Mouse (Mus musculus): ENCODE measurements around the gene Ap4m1.

Ap4m1 gene

DNA sequence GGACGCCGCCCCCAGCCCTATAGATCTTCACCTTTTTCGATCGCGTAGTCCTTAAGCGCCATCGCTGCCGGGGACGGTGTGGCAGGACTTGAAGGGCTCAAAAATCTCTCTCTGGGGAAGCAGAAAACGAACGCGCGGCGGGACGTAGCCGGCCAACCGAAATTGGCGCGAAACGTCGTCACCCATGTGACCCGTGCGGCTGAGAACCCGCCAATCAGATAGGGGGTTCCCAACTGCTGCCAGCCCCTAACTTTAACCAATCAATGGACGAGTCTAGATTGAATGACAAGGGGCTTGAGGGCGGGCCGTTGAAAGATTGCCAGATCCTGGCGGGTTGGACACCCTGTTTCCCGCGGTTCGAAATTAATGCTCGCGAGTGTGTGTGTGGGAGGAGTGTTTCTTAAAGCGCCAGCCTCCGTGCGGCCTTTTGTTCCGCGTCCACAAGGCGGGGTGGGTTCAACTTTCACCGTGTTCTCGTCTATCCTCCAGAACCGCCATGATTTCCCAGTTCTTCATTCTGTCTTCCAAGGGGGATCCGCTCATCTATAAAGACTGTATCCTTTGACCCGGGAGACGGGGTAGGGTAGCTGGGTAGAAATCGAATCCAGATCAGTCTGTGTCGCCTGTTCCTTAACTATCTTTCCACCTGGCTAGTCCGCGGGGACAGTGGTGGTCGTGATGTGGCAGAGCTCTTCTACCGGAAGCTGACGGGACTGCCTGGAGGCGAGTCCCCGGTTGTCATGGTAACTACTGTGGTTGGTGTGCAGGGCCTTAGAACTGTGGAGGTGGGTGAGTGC lies at the start of gene Ap4m1, which contains the start of gene Mcm7:
Gene Ap4m1, plus strand, starts transcription at position 308 of the 797 bp plus-strand sequence.
Gene Mcm7, minus strand, starts transcription at position 728 of the 797 bp plus-strand sequence.
- DNase-seq = peak; percentile 99

DNA sequence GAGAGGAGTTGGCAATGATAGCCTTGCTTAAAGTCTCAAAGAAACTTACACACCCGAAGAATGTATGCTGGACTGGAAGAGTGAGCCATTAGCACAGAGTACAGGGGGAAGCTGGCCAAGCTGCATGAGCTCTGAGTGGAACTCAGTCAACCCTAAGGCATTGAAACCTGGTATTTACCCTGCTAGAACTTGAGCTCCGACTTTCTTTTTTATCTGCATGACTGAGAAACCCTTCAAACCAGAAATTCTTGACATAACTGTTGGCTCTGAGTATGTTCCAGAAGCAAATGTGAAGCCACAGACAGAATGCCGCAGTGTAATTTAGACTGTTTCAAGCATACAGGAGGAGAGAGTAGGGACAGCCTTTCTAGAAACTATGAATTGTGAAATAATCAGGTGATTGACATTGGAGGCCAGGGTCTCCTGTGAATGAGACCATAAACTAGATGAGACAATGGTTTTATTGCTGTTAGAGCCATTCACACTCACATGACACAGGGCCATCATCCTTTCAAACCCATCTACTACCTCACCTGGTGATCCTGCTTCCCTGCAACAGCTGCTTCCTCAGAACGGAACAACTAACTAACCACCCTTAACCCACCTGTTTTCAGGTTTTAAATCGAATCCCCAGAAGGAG lies 39.3 kb upstream of the Ap4m1 start:
- no peak for DNase-seq

DNA sequence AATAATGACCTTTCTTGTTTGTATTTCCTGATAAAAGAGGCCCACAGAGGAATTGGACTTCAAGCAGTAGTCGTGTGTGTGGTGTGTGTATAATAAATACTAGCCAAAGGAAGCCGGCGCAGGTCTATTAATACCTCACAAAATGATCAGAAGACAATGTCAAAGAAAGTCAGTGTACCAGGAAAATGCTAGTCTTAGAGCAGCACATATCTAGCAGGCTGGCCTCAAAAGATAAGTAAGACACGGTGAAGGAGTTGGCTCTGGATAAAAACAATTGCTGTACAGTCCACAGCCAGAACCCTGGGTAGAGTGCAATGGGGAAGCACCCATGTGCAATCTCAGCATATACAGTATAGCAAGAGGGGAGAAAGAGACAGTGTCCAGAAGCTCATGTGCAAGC lies 34.5 kb upstream of the Ap4m1 start:
- no peak for DNase-seq

DNA sequence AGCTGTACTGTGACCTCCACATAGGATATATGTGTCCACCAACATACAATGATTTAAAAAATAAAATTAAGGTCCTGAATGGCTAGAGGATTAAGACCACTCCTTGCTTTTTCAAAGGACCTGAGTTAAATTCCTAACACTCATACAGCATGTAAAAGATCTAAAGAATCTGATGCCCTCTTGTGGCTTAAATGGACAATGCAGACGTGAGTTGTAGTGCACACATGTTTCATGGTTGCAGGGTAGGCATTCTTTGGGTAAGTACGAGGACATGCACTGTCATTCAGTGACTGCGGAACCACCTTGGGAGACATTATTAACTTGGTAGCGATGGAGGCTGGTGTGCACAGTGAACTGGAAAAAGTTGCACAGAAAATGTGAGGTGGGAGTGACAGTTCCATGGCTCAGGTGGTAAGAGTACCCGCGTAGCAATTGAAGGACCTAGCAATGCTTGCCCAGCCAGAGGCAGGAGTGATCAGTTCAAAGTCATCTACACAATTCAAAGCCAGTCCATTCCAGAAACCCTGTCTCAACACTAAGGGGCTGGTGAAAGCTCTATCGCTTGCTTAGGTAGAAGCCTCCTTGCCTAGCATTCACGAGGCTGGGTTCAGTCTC lies 33.8 kb upstream of the Ap4m1 start:
- DNase-seq = no peak

DNA sequence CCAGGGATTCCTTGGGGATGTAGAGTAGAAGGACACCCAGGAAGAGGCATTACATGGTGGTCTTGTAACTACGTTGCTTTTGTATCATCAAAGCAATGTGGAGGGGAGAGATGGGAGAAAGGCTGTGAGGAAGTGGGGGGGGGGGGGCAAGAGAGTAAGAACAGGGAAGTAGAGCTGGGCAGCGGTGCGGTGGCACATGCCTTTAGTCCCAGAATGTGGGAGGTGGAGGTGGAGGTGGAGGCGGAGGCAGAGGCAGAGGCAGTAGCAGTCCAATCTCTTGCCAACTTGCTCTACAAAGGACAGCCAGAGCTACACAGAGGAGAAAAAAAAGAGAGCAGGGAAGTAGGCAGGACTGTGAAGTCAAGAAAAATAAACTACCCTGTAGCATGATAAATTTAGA lies 33.2 kb upstream of the Ap4m1 start:
- no peak for DNase-seq

DNA sequence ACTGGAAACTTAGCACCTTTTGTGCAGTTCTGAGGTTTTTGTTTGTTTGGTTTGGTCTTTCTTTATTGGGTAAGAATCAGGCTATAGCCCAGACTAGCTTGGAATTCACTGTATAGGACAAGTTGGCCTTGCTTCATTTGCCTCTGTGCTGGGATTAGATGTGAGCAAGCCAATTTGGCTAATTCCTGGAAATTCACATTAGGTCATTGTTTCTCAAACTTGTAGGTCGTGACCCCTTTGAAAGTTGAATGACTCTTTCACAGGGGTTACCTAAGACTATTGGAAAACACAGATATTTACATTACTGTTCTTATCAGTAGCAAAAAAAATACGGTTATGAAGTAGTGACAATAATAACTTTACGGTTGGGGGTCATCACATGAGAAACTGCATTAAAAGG lies 17.4 kb upstream of the Ap4m1 start:
- DNase-seq = no peak

DNA sequence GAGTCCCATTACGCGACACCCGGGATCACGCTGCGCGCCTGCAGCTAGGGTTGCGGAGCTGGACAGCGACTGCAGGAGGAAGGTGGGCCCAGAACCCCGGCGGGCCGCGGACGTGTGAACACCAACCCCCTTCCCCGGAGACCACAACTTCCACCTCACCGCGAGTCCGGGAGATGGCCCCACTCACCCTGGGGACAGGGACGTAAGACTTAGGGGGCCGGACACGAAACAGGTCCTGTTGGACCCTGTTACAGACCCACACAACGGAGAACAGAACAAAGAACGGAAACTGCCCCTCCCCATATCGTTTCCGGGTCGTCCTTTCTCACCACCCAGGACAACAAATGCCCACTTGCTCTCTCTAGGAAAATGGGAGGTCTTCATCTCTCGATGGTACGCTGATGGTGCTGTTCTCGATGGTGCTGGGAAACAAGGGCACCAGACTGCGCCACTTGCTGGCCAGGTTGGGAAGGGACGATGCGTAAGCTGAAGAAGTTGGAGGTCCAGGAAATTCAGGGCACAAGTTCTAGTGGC lies 16.3 kb upstream of the Ap4m1 start, which contains the start of gene Zfp113:
Gene Zfp113, minus strand, starts transcription at position 302 of the 534 bp plus-strand sequence.
- DNase-seq = peak; percentile 94

DNA sequence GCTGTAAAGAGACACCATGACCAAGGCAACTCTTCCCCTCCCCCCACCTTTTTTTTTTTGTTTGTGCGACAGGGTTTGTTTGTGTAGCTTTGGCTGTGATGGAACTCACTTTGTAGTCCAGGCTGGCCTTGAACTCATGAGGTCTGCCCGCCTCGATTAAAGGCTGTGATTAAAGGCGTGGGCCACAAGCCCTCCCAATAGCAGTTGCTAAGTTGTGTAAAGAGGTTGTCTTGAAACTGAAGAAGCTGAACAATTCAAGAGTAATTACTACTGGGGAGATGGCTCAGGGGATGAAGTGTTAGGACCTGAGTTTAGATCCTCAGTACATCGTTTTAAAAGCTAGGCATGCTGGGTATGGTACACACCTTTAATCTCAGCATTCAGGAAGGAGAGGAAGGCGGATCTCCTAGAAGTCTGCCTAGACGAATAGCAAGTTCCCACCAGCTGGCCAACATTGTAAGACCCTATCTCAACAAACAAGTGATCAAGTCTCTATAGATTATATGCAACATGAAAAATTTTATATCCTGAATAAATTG lies 11.5 kb upstream of the Ap4m1 start:
- DNase-seq = peak; percentile 42

DNA sequence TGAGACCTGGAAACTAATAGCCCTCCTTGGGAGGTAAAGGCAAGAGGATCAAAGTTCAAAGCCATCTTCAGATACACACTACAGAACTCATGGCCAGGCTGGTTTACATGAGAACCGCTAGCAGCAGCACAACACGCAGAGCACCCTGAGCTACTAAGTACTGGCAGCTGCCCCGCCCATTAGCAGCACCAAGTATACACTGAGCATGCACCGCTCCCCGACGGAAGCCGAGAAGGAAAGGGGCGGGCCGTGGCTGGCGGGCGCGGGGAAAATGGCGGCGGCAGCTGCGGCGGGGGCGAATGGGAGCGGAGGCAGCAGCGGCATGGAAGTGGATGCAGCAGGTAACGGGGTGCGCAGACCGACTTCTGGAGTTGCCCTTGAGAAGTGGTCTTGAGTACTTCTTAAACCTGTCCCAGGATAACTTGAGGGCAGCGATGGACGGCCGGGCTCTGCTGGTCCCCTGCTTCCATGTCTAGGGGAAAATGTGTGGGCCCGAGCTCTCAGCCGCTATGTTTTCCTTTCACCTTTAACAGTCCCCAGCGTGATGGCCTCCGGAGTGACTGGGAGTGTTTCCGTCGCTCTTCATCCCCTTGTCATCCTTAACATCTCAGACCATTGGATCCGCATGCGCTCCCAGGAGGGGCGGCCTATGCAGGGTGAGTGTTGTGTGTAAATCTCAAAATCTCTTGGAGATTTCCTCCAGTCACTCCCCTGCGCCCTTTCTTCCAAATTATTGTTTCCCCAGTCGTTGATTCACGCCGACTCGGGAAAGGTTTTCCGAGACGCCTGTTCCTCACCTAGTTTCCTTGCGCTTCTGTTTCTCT lies 10.7 kb upstream of the Ap4m1 start, which contains the start of gene Cops6:
Gene Cops6, plus strand, starts transcription at position 230 of the 824 bp plus-strand sequence.
- DNase-seq = peak; percentile 94

DNA sequence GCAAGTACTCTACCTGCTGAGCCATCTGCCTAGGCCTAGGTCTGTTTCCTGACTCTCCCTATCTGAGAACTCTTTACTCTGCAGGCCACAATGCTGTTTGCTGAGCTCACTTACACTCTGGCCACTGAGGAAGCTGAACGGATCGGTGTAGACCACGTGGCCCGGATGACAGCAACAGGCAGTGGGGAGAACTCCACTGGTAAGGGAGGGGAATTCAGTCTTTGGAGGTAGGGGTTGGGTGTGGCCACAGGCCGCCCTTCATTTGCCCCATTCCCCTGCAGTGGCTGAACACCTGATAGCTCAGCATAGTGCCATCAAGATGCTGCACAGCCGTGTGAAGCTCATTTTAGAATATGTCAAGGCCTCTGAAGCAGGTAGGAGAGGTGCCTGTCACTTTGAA lies 8.8 kb upstream of the Ap4m1 start:
- DNase-seq = peak; percentile 28

DNA sequence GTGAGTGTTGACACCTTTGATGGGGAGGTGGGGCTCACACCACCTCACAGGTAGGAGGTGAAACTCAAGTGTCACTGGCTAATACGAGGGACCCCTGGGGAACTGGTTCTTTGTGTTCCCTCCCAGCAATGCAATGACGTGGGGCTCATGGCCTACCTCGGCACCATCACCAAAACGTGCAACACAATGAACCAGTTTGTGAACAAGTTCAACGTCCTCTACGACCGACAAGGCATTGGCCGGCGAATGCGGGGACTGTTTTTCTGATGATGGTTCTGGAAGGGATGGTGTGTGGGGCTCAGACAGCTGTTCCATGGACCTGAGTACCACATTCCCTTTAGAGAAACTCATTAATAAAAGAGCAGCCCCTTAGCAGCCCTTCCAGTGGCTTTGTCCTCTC lies 8.2 kb upstream of the Ap4m1 start:
- DNase-seq = peak; percentile 26

DNA sequence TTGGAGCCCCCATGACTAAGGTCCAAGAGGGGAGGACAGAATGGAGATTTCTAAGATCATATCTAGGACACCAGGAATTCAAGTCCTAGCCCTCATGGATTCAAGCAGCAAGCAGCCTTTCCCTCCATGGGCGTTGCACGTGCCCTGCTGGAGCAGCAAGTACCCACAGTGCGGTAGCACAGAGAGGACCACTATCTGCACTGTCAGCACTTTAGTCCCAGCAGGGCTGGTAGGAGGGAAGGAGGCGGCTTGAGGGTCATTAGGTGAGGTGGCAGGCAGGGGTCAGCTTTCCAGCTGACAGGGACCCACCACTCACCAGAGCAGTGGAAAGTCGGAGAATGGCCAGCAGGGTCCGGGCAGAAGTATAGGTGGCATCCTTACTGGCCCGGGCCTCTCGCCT lies 6.2 kb upstream of the Ap4m1 start:
- DNase-seq = peak; percentile 33

DNA sequence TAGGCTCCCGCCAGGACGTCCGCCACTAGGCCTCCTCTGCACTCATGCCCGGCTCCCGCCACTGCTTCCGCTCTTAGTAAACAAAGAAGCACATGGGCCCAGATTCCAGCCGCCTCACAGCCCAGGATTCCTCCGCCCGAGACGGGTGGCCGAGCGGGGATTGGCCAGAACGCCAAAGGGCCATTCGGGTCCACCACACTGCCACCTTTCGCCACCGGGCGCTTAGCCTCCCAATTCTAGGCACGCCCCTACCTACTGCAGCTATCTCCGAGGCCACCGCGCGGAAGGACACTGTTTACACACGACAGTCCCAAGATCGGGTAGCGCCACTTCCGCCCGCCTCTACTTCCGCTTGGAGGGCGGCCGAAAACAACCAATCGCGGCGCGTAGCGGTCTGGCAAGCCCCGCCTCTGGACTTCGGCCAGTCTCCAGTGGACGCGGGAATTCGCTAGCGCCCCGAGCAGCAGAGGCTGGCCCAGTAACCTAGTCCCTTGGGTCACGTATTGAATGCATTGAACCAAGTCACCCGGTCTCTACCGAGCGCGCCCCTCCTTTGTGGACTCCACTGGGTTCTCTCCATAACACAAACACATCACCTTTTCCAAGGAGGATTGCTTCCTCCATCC lies 753 bp upstream of the Ap4m1 start:
- peak; percentile 97 for DNase-seq

DNA sequence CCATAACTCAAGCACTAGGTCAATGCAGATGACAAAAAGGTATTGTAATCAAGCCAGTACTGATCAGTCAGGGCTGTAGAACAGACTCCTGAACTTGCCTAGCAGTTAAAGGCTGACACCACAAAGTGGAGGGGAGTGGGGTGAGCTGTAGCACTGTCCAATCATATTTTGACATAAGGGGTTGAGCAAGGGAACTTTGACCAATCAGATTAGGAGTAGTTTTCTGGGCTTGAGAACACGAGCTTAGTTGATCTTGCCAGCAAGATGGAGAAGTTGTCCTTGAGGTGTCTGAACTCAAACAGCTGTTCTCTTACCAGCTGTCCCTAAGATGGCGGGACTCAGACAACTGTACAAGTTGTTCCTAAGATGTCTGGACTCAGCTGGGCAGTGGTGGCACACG lies 1.4 kb downstream of the Ap4m1 start:
- DNase-seq = no peak

DNA sequence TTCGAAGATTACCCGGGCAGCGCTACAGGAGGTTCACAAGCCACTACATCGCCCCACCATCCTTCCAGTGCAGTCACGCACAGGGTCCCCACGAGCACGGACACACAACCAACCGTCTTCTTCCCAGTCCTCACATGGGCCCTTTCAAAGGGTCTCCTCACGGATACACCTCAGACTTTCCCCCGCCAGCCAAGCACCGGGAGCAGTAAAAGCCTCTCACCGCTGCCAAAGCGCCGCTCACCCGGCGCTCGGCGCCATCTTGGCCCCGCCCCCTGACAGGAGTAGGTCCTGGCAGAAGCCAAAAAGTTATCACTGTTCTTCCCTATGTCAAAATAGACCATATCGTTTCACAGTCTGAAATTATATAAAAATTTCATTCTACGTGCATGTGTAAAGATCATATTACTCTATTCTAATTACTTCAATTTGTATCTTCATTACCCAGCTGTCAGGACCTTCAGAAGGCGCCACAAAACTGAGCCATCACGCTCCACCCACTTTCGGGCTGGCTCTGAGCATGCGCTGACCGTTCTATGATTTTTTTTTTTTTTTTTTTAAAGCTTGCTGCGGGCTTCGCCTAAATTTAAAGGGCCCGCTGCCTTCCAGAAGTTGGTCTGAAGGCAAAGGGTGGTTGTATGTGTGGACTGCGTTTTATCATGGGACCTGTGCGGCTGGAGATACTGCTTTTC lies 15.3 kb downstream of the Ap4m1 start, which contains the start of the genes Taf6 and Cnpy4:
Gene Taf6, minus strand, starts transcription at position 502 of the 689 bp plus-strand sequence.
Gene Cnpy4, plus strand, starts transcription at position 536 of the 689 bp plus-strand sequence.
- peak; percentile 88 for DNase-seq

DNA sequence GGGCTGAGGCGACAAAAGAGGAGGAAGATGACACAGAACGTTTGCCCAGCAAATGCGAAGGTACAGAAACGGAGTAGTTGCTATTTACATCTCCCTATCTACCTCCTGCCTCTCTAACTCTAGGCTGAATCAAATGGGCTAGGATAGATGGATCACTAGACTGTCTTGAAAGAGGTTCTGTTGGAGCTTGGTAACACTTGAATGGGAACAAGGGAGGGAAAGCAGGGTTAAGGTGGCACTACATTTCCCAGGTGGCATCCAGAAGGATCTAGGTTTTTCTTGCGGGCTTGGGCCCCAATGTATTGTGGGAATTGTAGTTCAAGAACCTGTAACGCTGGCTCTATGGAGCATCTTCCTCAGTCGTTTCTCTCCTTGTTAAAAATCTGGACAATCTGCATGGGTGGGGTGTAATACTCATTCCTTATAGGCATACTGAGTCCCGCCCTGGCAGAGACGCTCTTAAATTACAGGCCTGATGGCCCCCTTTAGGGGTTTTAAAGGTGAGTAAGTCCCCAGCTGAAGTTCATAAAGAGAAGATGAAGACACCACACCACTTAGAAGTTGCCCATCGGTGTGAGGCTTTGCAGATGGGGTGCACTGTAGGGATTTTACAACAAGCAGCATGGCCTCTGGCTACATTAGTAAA lies 16.0 kb downstream of the Ap4m1 start:
- peak; percentile 85 for DNase-seq

DNA sequence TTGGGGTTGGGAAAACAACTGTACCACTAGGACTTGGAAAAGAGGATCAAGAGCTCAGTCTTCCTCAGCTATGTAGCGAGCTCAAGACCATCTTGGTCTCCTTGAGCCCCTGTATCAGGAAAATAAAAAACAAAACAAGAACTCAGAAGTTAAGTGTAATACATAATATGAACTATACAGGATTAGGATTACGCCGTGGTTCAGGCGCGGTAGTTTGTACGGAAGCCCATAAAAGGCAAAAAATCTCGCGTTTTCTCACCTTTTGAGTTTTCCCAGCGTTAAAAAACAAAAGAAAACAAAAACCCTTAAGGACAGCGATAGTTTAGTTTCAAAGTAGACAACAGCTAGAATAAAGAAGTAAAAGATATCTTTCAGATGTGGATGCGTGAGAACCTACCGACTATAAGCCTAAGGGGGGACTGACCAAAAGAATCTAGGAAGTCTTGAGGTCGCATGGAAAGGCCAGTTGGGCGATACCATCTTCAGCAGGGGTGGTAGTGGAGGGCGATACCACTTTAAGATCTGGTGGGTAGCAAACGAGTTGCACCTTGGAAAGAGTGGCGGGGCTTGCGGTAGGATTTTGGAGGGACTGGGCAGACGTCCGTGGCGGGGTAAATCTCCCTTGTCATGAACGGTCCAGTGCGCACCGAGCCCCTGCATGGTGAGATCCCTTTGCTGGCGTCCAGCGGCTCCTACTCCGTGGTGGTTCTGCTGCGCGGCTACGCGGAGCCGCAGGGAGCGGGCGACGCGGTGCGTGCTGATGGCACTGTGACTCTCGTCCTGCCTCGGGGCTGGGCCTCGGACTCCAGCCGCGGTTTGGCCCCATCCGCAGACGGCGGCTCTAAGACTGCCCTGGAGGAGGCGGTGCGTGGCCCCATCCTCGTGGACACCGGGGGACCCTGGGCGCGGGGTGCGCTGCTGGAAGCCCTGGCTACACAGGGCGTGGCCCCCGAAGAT lies 22.2 kb downstream of the Ap4m1 start, which contains the start of gene Mblac1:
Gene Mblac1, plus strand, starts transcription at position 544 of the 957 bp plus-strand sequence.
- DNase-seq = peak; percentile 88

DNA sequence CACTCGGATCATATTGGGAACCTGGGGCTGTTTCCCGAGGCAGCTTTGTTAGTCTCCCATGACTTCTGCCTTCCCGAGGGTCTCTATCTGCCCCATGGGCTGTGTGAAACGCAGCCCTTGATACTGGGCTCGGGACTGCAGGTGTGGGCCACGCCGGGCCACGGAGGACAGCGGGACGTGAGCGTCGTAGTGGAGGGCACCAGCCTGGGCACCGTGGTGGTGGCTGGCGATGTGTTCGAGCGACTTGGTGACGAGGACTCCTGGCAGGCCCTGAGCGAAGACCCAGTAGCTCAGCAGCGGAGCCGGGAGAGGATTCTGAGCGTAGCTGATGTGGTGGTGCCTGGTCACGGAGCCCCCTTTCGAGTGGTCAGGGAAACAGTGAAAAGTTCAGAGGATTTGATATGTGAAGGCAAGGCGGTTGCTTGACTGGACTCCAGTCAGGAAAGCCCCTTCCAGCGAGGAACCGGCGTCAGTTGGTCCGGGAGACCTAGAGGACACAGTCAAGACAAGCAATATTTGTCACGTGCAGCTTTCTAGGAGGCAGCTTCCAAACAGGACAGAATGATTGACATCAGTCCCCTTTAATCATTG lies 23.0 kb downstream of the Ap4m1 start:
- DNase-seq = peak; percentile 66

DNA sequence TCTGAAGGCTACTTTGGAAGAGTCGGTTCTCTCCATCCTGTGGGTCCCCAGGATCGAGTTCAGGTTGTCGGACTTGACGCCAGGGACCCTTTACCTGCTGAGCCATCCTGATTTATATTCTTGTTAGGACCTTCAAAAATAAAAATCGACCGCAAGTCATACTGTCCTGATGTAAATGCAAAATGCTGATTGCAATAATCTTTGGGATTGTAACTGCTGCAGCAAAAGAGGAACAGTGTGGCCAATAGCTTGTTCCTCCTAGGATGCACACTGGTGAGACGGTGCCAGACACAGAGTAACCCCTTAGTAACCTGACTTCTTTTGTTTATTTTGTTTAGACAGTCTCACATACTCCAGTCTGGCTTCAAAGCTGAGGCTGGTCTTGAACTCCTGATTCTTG lies 23.7 kb downstream of the Ap4m1 start:
- DNase-seq = no peak

All from cerebellum, adult 9-11 months (tissue).